Mouse (Mus musculus) erythroblast, embryonic 14.5 days (primary cell): ENCODE results near the gene Lrsam1.

Experiments
- GATA1 ChIP-seq: IDR thresholded peaks from 2 replicates; pipeline ENCODE4 v1.6.1; 2012; ENCODE audit warnings: low read length, inconsistent platforms, mixed read lengths
- TAL1 ChIP-seq: IDR thresholded peaks from 3 replicates; pipeline ENCODE4 v1.6.1; 2012; ENCODE audit warnings: low read length, inconsistent platforms, mixed read lengths

DNA sequence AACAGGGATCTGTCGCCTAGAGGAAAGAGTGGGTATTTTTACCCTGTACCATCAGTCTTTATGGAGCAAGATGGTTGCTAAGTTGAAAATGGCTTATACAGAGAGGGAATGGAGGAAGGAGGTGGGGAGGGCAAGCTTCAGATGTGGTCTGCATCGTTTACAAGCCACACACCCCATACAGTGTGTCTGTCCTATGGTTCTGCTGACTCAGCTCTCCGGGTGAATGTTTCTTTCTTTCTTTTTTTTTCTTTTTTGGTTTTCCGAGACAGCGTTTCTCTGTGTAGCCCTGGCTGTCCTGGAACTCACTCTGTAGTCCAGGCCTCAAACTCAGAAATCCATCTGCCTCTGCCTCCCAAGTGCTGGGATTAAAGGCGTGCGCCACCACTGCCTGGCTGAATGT, 40.2 kb downstream of the Lrsam1 start:
- TF ChIP-seq GATA1, result no peak
- no peak for TF ChIP-seq TAL1
